8 mouse cellular contexts compared by ENCODE assay signal in the genomic region with DNA sequence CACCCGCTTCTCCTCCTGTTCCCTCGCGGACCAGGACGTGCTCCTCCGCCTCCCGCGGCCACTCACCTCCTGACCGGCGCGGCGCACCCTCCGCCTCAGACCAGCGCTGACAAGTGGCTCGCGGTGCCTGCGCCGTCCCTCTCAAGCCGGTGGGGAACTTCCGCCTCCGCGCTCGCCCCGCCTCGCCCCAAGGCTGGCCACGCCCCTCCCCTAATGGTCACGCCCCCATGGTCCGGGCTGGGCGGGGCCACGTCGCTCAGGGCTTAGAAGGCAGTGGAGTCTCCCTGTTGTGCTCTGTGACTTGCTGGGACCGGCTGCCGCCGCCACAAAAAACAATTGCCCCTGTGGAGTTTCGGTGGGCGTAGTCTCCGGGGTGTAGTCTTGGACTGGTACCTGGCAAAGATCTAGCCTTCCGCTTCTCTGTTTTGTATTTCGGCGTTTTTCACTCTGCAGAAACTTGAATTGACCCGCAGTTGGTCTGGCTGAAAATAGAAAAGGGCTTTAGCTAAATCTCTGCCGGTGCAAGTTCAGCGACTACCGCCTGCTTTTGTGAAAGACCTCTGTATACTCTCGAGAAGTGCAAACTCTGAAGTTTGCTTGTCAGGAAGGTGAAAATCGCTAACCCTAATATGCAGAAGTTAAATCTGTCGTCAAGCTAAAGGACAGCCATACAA. TPM values are rescaled to one million over a fixed set of nuclear protein-coding genes. Genes with fewer than 3 reads are reported as not detected.
DNase-seq lines count a peak whose midpoint lies in the region; ATAC-seq and TF ChIP-seq lines count a peak whose summit lies in the region.

A gene (minus strand): TSS at position 177 of the 674 bp plus-strand sequence.

- ATAC-seq in G1E (ENCODE audit: extremely low read depth, insufficient number of reproducible peaks, low FRiP score, poor library complexity, severe bottlenecking): peak; percentile 81
- peak; percentile 96 for ATAC-seq in forebrain, postnatal 0 days
- ATAC-seq in lung, embryonic 16.5 days (ENCODE audit: low read depth): peak; percentile 99

- H3K4me1 ChIP-seq in G1E (ENCODE audit: insufficient read depth, low read depth, low read length): peaks cover 17% of the 10 kb centered on the region
- H3K4me1 ChIP-seq in forebrain, postnatal 0 days (ENCODE audit: insufficient read depth): peaks cover 5% of the 10 kb centered on the region; the same call in 1 of the 2 replicates
- peaks cover 8% of the 10 kb centered on the region; the same call in 1 of the 2 replicates for H3K4me1 ChIP-seq in lung, embryonic 16.5 days (replicated peaks; ENCODE audit: control insufficient read depth, insufficient read depth, low read length)

- H3K4me3 ChIP-seq in G1E (ENCODE audit: low read depth, low read length): peak within 1 kb of the TSS; percentile 96
- peak within 1 kb of the TSS; percentile 76 for H3K4me3 ChIP-seq in forebrain, postnatal 0 days (ENCODE audit: low read depth, low read length)
- H3K4me3 ChIP-seq in lung, embryonic 16.5 days (ENCODE audit: low read length): peak within 1 kb of the TSS; percentile 79

- WGBS in forebrain, postnatal 0 days: under 1% methylated on average over 35 of the region's 46 CpGs
- under 1% methylated on average over 41 of the region's 46 CpGs for WGBS in lung, embryonic 16.5 days

- peaks cover 5% of the 10 kb centered on the region for H3K36me3 ChIP-seq in G1E (replicated peaks)
- H3K36me3 ChIP-seq in forebrain, postnatal 0 days (ENCODE audit: insufficient read depth): no peaks in the 10 kb centered on the region
- H3K36me3 ChIP-seq in lung, embryonic 16.5 days (ENCODE audit: control insufficient read depth, insufficient read depth, low read length): no peaks in the 10 kb centered on the region

- no peaks in the 10 kb centered on the region for H3K27me3 ChIP-seq in G1E (ENCODE audit: insufficient read depth, low read length)
- no peaks in the 10 kb centered on the region for H3K27me3 ChIP-seq in forebrain, postnatal 0 days (ENCODE audit: insufficient read depth, low read length)
- no peaks in the 10 kb centered on the region for H3K27me3 ChIP-seq in lung, embryonic 16.5 days (ENCODE audit: control insufficient read depth, insufficient read depth, low read depth, low read length)

- H3K9me3 ChIP-seq in G1E (replicated peaks): no peaks in the 10 kb centered on the region
- no peaks in the 10 kb centered on the region for H3K9me3 ChIP-seq in forebrain, postnatal 0 days (ENCODE audit: low read length)
- H3K9me3 ChIP-seq in lung, embryonic 16.5 days (ENCODE audit: control insufficient read depth, low read length): no peaks in the 10 kb centered on the region

- peak within 1 kb of the TSS; percentile 59 for H3K9ac ChIP-seq in forebrain, postnatal 0 days
- H3K9ac ChIP-seq in lung, embryonic 16.5 days (ENCODE audit: low read length): peak within 1 kb of the TSS; percentile 77

- no peak for TF ChIP-seq CTCF in G1E (IDR thresholded peaks at IDR 0.05; ENCODE audit: low read depth, low read length)
- TF ChIP-seq CTCF in forebrain, postnatal 0 days (IDR thresholded peaks at IDR 0.05; ENCODE audit: low read depth): no peak

- peak; percentile 87 for DNase-seq in G1E (ENCODE audit: low spot score)
- DNase-seq in cerebellum, adult 18-20 months: peak; percentile 33 to 66
- DNase-seq in forebrain, postnatal 0 days: peak; percentile 81
- peak; percentile 99 for DNase-seq in heart, postnatal 4 days
- peak; percentile 75 for DNase-seq in layer of hippocampus, adult 9-10 months (ENCODE audit: low spot score)
- peak; percentile 95 for DNase-seq in ovary, postnatal 10 days (ENCODE audit: low spot score)
- peak; percentile 87 to 95 for DNase-seq in thymus, postnatal 10 days (ENCODE audit: low spot score in 2 of 2)

- peak within 1 kb of the TSS; percentile 84 for H3K4me2 ChIP-seq in forebrain, postnatal 0 days (ENCODE audit: low read depth)
- peak within 1 kb of the TSS; percentile 78 for H3K4me2 ChIP-seq in lung, embryonic 16.5 days (ENCODE audit: low read depth, low read length)

- H3K27ac ChIP-seq in forebrain, postnatal 0 days (ENCODE audit: low read depth, low read length): peak within 1 kb of the TSS; percentile 66
- peak within 1 kb of the TSS; percentile 90 for H3K27ac ChIP-seq in lung, embryonic 16.5 days (ENCODE audit: low read length)

RNA-seq across cellular contexts. Expression of the gene that starts here (rescaled TPM):
- total RNA-seq in G1E (2014; fragmentation: Nextera tagmentation) (55.7 and 57.9 TPM in 2 replicates), G1E (2017) (27.6 and 33.4 TPM in 2 replicates)
- polyA plus RNA-seq in G1E (2012): 32.5 and 36.9 TPM in 2 replicates
- total RNA-seq in forebrain, postnatal 0 days (2014; rRNA removed): 15.9 and 20.1 TPM in 2 replicates
- 7.4 and 12.2 TPM in 2 replicates for polyA plus RNA-seq in forebrain, postnatal 0 days (2015; fragmentation: Nextera tagmentation; extraction: Ambion mirVana)
- total RNA-seq in heart, postnatal 4 days (2021): 100 to 1,000 TPM; 480 to 524 TPM
- polyA plus RNA-seq in lung, embryonic 16.5 days (2015; fragmentation: Nextera tagmentation; extraction: Ambion mirVana): 28.3 and 33.4 TPM in 2 replicates

Comparison
In these comparisons a context has a peak if more than half of its experiments do, and no peak if none do; other contexts are left out.
1. Peak in every context shown above with its lines: DNase-seq, ATAC-seq, H3K4me3 ChIP-seq and H3K27ac ChIP-seq.
2. RNA of the gene that starts here (total RNA-seq): 480 to 524 TPM in heart, postnatal 4 days; 27.6 to 57.9 TPM in G1E and 15.9 to 20.1 TPM in forebrain, postnatal 0 days; every median in the first group is over 4 times any median in the second.